Mouse (Mus musculus) limb, embryonic 12.5 days (tissue): Measurements from ENCODE around the gene Rnf4. TPM values are rescaled to one million over a fixed set of nuclear protein-coding genes. Genes with fewer than 3 reads are reported as not detected.
A peak's percentile ranks its signal among the peaks of the same experiment; 100 is the strongest.

ENCODE experiments used
- ATAC-seq: fragments of 200-750 bp; cut with Nextera tagmentation; 2 replicates; pipeline ENCODE4 v1.8.0; 2017; ENCODE audit warnings: low read depth, moderate TSS enrichment; ENCODE audit not compliant: insufficient number of reproducible peaks, insufficient read depth, low FRiP score, low TSS enrichment
- H3K27ac ChIP-seq: fragments of 300-500 bp; sonication (generic); 2 replicates; pipeline ENCODE4 v1.5.1; 2016; ENCODE audit warnings: mild to moderate bottlenecking, moderate library complexity
- H3K27me3 ChIP-seq: fragments of 300-500 bp; sonication (generic); 2 replicates; pipeline ENCODE4 v1.6.1; 2016; ENCODE audit warnings: mild to moderate bottlenecking, moderate library complexity
- H3K36me3 ChIP-seq: fragments of 300-500 bp; sonication (generic); 2 replicates; pipeline ENCODE4 v1.6.1; 2016; ENCODE audit warnings: mild to moderate bottlenecking, moderate library complexity
- H3K4me1 ChIP-seq: fragments of 300-500 bp; sonication (generic); replicated peaks from 2 replicates; pipeline ENCODE4 v1.6.1; 2016
- H3K4me2 ChIP-seq: fragments of 300-500 bp; sonication (generic); 2 replicates; pipeline ENCODE4 v1.6.1; 2016; ENCODE audit warnings: mild to moderate bottlenecking, moderate library complexity
- H3K4me3 ChIP-seq: fragments of 300-500 bp; sonication (generic); replicated peaks from 2 replicates; pipeline ENCODE4 v1.5.1; 2016; ENCODE audit warnings: mild to moderate bottlenecking
- H3K9ac ChIP-seq: fragments of 300-500 bp; sonication (generic); replicated peaks from 2 replicates; pipeline ENCODE4 v1.6.1; 2016; ENCODE audit warnings: mild to moderate bottlenecking, moderate library complexity
- H3K9me3 ChIP-seq: fragments of 300-500 bp; sonication (generic); 2 replicates; pipeline ENCODE4 v1.6.1; 2016; ENCODE audit warnings: mild to moderate bottlenecking, moderate library complexity
- WGBS: fragments of 180-500 bp; shearing (Covaris S2); methylation state at CpG from one replicate; pipeline ENCODE4 v1.1.7; 2016; 5-methylcytosine and 5-hydroxymethylcytosine counted together
- polyA plus RNA-seq: library from polyadenylated mRNA; unstranded; fragments of >200 nt; fragmentation: Nextera tagmentation; extraction: Ambion mirVana; gene quantifications from 2 replicates; pipeline ENCODE4 v1.2.1, GENCODE M21; 2016

Gene Rnf4
- polyA plus RNA-seq = 181 TPM in 2 replicates

DNA sequence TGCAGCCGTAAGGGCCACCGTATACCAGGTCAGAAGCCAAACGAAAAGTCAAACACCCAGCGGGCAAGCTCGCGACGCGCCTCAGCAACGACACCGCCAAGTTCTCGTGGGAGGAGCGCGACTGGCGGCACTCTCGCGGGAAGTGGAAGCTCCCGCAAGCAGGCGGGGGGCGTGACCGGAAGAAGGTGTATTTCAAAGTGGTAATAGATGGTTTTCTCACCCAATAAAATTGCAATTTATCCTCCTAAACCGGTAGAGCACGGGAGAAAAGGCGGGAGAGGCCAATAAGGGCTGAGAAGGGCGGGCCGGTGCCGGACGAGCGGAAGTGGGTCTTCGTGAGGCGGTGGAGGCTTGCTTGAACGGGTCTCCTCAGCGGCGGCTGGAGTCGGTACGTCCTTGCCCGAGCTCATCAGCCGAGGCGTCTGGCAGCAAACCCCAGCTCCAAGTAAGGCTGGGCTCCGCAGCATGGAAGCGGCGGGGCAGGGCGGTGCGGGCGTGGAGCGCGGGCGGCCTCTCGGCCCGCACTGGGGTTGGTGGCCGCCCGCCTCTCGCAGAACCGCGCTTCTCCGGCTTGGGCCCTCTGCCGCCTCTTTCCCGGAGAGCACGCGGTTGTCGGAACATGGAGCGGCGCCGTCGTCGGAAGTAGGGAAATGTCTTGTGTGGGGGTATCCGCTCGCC, at the start of gene Rnf4:
Rnf4 (plus strand) TSS at position 193 of the 678 bp plus-strand sequence.
- peaks cover 16% of the 10 kb centered on the region for H3K4me1 ChIP-seq
- no peaks in the 10 kb centered on the region for H3K9me3 ChIP-seq
- H3K27me3 ChIP-seq = no peaks in the 10 kb centered on the region
- peak within 1 kb of the TSS; percentile 96 for H3K27ac ChIP-seq
- H3K9ac ChIP-seq = peak within 1 kb of the TSS; percentile 95
- peak within 1 kb of the TSS; percentile 85 for H3K4me2 ChIP-seq
- H3K4me3 ChIP-seq = peak within 1 kb of the TSS; percentile 95
- peak; percentile 93 for ATAC-seq
- peaks cover 6% of the 10 kb centered on the region for H3K36me3 ChIP-seq
- under 1% methylated on average over 67 of the region's 67 CpGs for WGBS

DNA sequence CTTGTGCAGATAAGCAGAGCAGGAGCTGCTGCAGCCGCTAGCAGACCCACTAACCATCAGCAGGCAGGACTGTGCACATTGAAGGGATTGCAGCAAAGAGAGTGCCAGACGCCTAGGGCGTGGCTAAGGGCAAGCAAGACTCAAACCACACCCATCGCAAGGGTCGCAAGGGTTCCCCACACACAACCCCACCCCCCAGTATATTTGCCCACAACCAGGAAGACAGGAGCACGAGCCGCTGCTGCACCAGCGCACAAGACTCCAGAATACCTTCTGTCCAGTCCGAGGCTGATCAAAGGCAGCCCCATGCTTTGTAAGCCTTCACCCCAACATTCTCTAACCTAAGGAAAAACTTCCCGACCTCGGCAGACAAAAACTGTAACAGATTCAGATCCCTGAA, 49.6 kb upstream of the Rnf4 start:
- Histone ChIP-seq H3K27me3 (peaks cover 90% of the 10 kb centered on the region), H3K27ac (no peak overlapping the region), H3K9ac (no peak overlapping the region), H3K4me2 (peak overlapping the region; percentile 95; the same call in 1 of the 2 replicates), H3K4me3 (peak overlapping the region; percentile 74), H3K9me3 (no peaks in the 10 kb centered on the region), H3K36me3 (no peaks in the 10 kb centered on the region), H3K4me1 (peaks cover 27% of the 10 kb centered on the region)
- 1% methylated on average over 11 of the region's 11 CpGs for WGBS
- no peak for ATAC-seq

DNA sequence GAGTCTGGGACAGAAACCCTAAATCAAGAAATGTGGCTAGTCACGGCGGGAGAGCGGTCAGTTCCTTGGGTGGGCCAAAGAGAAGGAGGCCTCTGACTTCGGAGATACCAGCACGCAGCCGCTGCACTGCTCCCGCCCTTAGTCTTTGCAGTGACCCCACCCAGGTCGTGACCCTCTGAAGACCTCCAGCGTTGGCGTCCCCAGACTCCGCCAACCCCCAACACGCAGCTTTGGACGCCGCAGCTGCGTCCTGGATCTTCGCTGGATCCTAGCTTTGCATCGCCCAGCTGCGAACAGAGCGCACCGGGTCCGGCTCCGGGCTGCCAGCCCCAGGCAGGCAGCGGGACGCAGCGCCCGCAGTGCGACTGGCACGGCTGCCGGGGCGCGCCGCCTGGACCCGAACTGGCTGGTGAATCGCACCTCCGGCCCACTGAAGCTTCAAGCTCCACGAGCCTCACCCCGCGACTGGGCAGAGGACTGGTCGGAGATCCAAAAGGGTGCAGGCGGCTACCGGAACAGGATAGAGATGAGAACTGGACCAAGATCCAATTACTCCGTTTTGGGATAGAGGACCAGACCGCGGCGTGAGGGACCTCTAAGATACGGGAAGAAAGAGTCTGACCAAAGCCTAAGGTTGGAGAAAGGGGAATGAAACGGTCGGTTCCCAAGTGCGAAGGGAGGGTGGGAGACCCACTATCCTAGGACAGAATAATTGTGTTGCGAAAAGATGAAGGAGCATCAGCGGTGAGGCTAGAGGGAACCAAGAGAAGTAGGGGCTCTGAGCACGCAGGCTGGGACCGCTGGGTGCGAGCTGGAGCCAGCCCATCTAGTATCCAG, 48.9 kb upstream of the Rnf4 start:
- no peak for ATAC-seq
- WGBS = 2% methylated on average over 54 of the region's 54 CpGs
- Histone ChIP-seq H3K27ac (no peak overlapping the region), H3K4me2 (peak overlapping the region; percentile 95), H3K36me3 (no peaks in the 10 kb centered on the region), H3K9ac (0 out of 2 replicates have a peak overlapping the region, but pooled peaks have one; percentile 23), H3K9me3 (no peaks in the 10 kb centered on the region), H3K4me1 (peaks cover 27% of the 10 kb centered on the region), H3K4me3 (peak overlapping the region; percentile 74), H3K27me3 (peaks cover 93% of the 10 kb centered on the region)

DNA sequence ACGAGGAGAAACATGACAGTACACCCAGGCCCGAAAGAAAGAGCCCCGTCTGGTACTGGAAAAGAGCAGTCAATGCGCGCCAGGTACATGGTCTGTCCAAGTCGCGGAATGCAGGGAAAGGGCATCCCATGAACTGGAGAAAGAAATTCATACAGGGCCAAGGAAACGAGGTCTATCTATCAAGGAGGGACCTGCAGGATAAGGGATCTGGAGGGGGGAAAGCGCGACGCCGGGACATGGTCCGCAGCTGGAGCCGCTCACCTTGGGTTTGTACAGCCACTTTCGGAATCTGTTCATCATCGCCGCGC, 48.3 kb upstream of the Rnf4 start:
- no peaks in the 10 kb centered on the region for H3K36me3 ChIP-seq
- H3K4me1 ChIP-seq = peaks cover 24% of the 10 kb centered on the region
- peak overlapping the region; percentile 95 for H3K4me2 ChIP-seq
- no peak for ATAC-seq
- peaks cover 88% of the 10 kb centered on the region for H3K27me3 ChIP-seq
- H3K9ac ChIP-seq = peak overlapping the region; percentile 51
- peak overlapping the region; percentile 74 for H3K4me3 ChIP-seq
- H3K9me3 ChIP-seq = no peaks in the 10 kb centered on the region
- WGBS = 2% methylated on average over 18 of the region's 18 CpGs
- no peak overlapping the region for H3K27ac ChIP-seq

DNA sequence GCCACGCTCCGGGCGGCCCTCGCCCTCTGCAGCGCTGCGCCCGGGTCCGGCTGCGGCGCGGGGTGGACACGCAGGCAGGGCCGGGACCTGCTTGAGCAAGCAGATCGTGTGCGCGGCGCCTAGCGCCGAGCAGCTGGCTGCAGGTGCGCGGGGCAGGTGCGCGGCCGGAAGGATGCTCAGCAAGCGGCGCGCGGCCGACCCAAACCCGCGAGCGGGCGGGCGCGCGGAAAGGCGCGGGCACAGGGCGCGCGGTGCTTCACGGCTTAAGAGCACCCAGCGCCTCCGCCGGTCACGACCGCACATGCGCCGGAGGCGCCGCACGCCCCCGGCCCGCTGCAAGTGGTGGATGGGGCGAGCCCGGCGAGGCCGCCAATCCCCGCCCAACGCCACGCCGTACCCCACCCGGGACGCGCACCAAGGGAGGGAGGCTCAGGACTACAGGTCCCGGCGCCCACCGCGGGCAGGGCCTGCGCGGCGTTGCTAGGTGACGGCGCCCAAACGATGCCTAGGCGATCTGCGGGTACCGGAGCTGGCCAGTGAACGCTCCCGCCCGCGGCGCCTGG, 47.9 kb upstream of the Rnf4 start, which contains the start of the genes Zfyve28 and Cfap99:
Zfyve28 (minus strand) TSS at position 296 of the 563 bp plus-strand sequence.
Cfap99 (plus strand) TSS at position 447 of the 563 bp plus-strand sequence.
- no peaks in the 10 kb centered on the region for H3K36me3 ChIP-seq

DNA sequence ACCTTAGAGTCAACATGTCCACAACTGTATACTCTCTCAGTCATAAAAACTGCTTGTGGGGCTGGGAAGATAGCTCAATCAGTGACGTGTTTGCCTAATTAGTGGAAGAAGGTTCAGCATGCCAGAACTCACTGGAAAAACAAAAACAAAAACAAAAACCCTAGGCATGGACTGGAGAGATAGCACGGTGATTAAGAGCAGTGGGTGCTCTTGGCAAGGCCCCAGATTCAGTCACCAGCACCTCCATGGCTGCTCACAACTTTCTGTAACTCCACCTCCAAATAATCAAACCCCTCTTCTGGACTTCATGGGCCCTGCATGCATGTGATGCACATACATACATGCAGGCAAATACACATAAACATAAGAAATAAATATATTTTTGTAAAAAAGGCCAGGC, 46.8 kb upstream of the Rnf4 start:
- Histone ChIP-seq H3K9me3 (no peaks in the 10 kb centered on the region), H3K4me3 (no peak overlapping the region), H3K27ac (no peak overlapping the region), H3K9ac (no peak overlapping the region), H3K4me2 (no peak overlapping the region), H3K4me1 (peaks cover 19% of the 10 kb centered on the region), H3K27me3 (peaks cover 74% of the 10 kb centered on the region), H3K36me3 (no peaks in the 10 kb centered on the region)
- WGBS = 62% methylated on average over 2 of the region's 2 CpGs
- ATAC-seq = no peak

More for the DNA sequence above, 47.9 kb upstream of the Rnf4 start, which contains the start of the genes Zfyve28 and Cfap99:
- Histone ChIP-seq H3K9ac (peak within 1 kb of the TSS; percentile 51), H3K9me3 (no peaks in the 10 kb centered on the region), H3K4me2 (peak within 1 kb of the TSS; percentile 95), H3K27me3 (peaks cover 83% of the 10 kb centered on the region), H3K4me3 (peak within 1 kb of the TSS; percentile 74), H3K4me1 (peaks cover 21% of the 10 kb centered on the region), H3K27ac (no peak within 1 kb of the TSS)
- WGBS = under 1% methylated on average over 83 of the region's 83 CpGs
- ATAC-seq = peak; percentile 94

DNA sequence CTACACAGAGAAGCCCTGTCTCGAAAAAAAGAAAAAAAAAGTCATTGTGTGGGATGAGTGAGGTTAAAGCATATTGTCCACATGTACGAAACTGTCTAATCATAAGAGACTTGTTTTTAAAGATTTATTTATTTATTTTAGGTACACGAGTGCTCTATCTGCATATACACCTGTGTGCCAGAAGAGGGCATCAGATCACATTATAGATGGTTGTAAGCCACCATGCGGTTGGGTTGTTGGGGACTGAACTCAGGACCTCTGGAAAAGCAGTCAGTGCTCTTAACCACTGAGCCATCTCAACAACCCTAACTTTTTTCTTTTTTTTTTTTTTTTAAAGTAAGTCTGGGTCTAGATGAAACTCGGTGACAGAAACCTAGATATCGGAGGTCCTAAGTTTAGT, 42.7 kb upstream of the Rnf4 start:
- Histone ChIP-seq H3K27me3 (peaks cover 35% of the 10 kb centered on the region), H3K36me3 (no peaks in the 10 kb centered on the region), H3K4me1 (peaks cover 4% of the 10 kb centered on the region; the same call in 1 of the 2 replicates), H3K27ac (no peak overlapping the region), H3K9ac (no peak overlapping the region), H3K4me2 (no peak overlapping the region), H3K9me3 (no peaks in the 10 kb centered on the region), H3K4me3 (no peak overlapping the region)
- ATAC-seq = no peak
- WGBS = 79% methylated on average over 6 of the region's 6 CpGs

DNA sequence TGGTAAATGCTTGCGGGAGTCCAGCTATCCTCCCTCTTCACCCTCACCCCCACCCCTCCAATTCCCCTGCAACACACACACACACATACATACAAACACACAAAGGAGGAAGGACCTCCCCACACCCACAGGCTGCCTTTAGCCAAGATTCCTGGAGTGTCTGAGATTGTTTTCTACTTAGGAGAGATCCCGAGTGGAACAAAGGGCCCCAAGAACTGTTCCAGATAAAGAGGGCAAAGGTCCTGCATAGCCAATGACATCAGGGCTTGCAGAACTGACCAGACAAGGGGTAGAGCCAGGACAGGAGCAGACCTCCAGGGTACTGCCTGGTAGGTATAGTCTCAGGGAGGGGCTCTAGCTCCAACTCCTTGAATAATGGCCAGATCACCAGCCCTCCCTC, 41.4 kb upstream of the Rnf4 start:
- Histone ChIP-seq H3K9me3 (no peaks in the 10 kb centered on the region), H3K9ac (no peak overlapping the region), H3K4me3 (no peak overlapping the region), H3K27ac (no peak overlapping the region), H3K27me3 (peaks cover 25% of the 10 kb centered on the region), H3K4me2 (no peak overlapping the region), H3K4me1 (no peaks in the 10 kb centered on the region), H3K36me3 (no peaks in the 10 kb centered on the region)
- ATAC-seq = no peak
- 50% methylated on average over 2 of the region's 2 CpGs for WGBS

DNA sequence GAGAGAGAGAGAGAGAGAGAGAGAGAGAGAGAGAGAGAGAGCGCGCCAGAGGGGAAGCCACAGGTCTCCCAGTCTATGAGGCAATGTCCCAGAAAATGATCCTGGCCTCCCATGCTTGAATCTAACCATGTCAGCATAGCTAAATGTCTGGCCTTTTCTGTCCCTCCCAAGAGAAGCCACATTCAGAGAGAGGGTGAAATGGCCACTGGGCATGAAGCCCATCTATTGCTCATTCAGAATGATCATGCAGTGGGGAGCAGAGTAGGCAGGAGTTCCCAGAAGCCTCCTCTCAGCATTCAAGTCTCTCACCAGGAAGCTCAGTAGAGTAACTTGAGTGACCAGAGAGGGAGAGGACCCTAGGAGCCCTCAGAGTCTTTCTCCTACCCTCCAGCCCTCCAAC, 40.9 kb upstream of the Rnf4 start:
- WGBS = 85% methylated on average over 2 of the region's 2 CpGs
- H3K4me3 ChIP-seq = no peak overlapping the region
- no peaks in the 10 kb centered on the region for H3K36me3 ChIP-seq
- no peak overlapping the region for H3K27ac ChIP-seq
- ATAC-seq = no peak
- H3K9me3 ChIP-seq = no peaks in the 10 kb centered on the region
- H3K27me3 ChIP-seq = peaks cover 21% of the 10 kb centered on the region
- no peak overlapping the region for H3K9ac ChIP-seq
- H3K4me1 ChIP-seq = no peaks in the 10 kb centered on the region
- H3K4me2 ChIP-seq = no peak overlapping the region

DNA sequence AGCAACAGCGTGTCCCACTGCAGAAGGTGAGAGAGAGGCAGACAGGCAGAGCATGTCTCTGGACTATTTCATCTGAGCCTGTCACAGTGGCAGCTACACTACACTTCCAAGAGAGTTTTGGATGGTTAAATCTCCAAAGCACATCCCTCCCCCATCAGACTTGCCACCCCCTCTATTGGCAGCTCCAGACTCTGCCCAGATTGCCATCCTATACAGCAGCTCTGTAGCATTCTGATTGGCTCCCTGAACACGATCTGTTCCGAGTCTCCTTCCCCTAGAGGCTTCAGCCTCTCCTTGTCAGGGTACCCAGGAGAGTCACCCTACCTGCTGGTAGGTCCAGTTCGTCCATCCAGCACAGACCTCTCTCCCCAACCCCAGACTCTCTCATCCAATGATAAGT, 38.0 kb upstream of the Rnf4 start:
- no peaks in the 10 kb centered on the region for H3K9me3 ChIP-seq
- H3K4me3 ChIP-seq = no peak overlapping the region
- no peak overlapping the region for H3K9ac ChIP-seq
- H3K4me1 ChIP-seq = no peaks in the 10 kb centered on the region
- ATAC-seq = no peak
- H3K27ac ChIP-seq = no peak overlapping the region
- no peaks in the 10 kb centered on the region for H3K36me3 ChIP-seq
- H3K27me3 ChIP-seq = 0 out of 2 replicates have a peak, but pooled peaks cover 4% of the 10 kb centered on the region
- WGBS = 32% methylated on average over 4 of the region's 4 CpGs
- no peak overlapping the region for H3K4me2 ChIP-seq

DNA sequence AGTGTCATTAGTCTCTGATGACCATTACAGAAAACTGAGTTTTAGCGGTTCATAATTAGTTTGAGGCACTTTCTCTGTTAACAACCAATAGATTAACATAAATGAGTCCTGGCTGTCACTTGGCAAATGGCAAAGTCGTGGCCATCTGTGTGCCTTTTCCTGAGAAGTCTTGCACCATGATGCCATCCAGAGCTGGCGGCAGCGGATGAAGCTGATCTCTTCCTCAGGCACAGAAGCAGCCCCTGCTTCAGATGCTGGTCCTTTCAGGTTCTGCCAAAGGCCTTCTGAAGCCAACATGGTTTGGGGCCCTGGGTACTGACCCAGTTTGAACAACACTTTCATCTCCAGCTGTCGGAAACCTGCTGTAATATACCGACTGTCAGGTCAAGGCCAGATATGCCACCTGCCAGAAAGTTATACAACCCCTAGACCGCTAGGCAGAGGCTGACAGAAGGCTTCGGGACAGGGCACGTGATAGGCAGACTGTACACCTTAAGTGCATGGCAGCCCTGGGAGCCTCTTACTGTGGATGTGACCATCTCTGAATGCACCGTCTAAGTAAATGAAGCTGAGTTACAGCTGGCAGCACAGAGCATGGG, 37.1 kb upstream of the Rnf4 start:
- H3K27ac ChIP-seq = no peak overlapping the region
- 0 out of 2 replicates have a peak, but pooled peaks cover 4% of the 10 kb centered on the region for H3K27me3 ChIP-seq
- H3K4me1 ChIP-seq = no peaks in the 10 kb centered on the region
- H3K36me3 ChIP-seq = no peaks in the 10 kb centered on the region
- no peak overlapping the region for H3K4me3 ChIP-seq
- 81% methylated on average over 10 of the region's 10 CpGs for WGBS
- H3K4me2 ChIP-seq = no peak overlapping the region
- H3K9ac ChIP-seq = no peak overlapping the region
- no peaks in the 10 kb centered on the region for H3K9me3 ChIP-seq
- no peak for ATAC-seq
